Mouse (Mus musculus): ENCODE results near the gene Dll3.
"Not testable (repeated sequence)": the region's sequence is repeated elsewhere in the genome, so short reads cannot be mapped to it uniquely, and the experiment has no call there.

The Dll3 gene

GRCm38 (mm10) chr7:28243943-28244342 lies 58.1 kb downstream of the Dll3 start:
- DNase-seq, result not testable (repeated sequence)
